Mouse (Mus musculus) v-Abl transformed pro-B cells (cell line): ENCODE measurements around the gene Ccdc73.
"Not testable (repeated sequence)": the region's sequence is repeated elsewhere in the genome, so short reads cannot be mapped to it uniquely, and the experiment has no call there.

Experiments
- in situ Hi-C, 2 experiments: fragments of 400-800 bp; cut with MboI; formaldehyde crosslinking; loops; one replicate each; pipeline ENCODE4 v1.15.1; 2025; ENCODE audit not compliant: unreplicated experiment in 2 of 2

Ccdc73 gene

DNA sequence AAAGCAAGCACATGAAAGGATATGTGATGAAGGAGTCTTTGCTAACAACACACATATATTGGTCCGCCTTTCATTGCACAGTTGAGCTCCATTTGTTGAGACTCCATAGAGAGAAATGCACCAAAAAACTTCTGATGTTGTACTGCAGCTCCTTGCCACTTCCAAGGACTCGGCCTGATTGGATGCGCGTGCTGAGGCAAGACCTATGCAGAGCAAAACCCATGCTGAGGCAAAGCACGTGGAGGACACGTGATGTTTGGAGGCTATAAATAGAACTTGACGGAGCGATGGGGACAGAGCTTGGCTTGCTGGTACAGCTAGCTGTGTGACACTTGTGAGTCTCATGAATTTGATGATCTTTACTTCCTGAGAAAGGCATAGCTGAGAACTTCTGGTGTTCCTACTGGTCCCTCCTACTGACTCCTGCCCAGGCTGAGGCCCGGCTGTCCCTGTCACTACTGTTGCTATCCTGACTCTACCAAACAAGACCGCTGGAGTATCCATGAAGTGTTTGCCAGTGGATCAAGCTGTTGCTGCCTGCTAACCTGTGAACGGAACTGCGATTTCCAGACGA is at the start of gene Ccdc73:
Gene Ccdc73 (plus strand): TSS at position 524 of the 574 bp plus-strand sequence.
- in situ Hi-C loops: loop anchor here in 1 of 2 experiments (25.0 kb wide), 2 partner anchors 730 to 1780 kb away; no protein-coding TSS in a partner anchor

DNA sequence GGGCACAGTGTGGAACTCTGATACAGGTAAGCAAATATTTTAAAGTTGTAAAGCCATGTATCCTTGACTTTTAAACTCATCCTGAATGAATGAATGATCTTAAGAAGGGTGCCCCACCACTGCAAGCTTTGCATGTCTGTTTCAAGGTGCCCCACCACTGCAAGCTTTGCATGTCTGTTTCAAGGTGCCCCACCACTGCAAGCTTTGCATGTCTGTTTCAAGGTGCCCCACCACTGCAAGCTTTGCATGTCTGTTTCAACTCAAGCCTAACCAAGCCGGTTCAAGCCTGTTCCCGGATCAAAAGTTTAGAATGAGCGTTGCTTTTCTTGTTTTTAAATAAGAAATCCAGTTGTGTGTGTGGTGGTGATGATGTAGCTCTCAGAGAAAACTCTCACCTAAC is 48.8 kb upstream of the Ccdc73 start:
- in situ Hi-C loops: not testable (repeated sequence)

DNA sequence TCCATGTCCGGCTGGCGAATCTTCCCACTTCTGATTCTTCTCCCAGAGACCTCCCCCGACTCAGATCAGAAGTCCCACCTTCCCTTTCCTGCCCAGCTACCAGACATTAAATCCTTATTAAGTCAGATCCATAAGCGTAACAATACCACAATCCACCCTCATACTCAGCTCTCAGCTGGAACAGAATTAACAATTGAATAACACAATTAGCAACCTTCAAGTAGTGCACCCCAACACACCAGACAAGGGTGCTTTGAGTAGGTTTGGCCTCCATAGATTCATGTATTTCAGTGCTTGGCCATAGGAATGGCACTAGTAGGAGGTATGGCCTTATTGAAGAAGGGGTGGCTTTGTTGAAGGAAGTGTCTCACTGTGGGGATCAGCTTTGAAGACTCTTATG is 41.4 kb upstream of the Ccdc73 start:
- in situ Hi-C loops: no loop called here

GRCm38 (mm10) chr2:104832486-104832885 is 35.1 kb upstream of the Ccdc73 start:
- in situ Hi-C loops: no loop called here

DNA sequence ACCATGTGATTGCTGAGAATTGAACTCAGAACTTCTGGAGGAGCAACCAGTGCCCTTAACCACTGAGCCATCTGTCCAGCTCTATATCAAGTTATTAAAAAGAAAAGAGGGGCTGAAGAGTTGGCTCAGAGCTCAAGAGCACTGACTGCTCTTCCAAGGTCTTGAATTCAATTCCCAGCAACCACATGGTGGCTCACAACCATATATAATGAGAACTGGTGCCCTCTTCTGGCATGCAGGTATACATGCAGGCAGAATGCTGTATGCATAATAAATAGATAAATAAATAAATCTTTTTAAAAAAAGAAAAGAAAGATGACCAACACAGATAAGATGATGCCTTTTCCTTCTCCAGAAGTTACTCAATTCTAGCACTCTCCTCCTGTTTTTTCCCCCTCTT is 26.6 kb upstream of the Ccdc73 start:
- in situ Hi-C loops: no loop called here

- in situ Hi-C loops: no loop called here
These were observed 25.9 kb upstream of the Ccdc73 start for GRCm38 (mm10) chr2:104841736-104842135.

GRCm38 (mm10) chr2:104842559-104842958 is 25.0 kb upstream of the Ccdc73 start:
- in situ Hi-C loops: no loop called here

DNA sequence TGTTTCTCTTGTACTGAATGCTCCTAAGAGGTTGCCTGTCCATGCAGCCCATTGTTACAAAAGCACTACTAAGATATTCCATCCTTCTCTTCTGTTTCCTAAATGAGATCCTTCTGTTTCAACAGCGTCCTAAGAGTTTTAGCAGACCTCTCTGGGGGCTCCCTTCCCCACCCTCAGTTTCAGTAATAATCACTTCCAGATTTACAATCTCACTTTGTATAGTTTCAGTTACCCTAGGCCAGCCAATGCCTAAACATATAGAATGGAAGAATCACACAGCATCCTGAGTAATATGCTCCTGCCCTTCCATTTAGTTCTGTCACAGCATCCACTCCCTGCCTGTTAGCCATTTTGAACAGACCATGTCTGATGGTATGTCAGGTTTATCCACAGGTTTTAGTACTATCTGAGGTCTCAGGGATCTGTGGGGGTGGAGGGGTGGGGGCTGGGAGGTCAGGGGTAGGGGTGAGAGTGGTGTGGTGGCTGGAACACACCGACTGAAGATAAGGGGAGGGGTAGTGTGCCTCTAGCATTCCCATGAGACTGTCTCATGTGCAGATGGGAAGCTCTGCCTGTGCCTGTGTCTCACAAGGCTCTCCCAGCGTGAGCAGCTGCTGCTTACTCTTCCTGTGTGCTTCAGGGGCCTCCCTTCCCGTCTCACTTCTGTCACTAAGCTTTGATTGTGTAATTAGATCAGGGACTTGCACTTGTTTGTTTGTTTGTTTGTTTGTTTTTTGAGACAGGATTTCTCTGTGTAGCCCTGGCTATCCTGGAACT is 20.8 kb upstream of the Ccdc73 start:
- in situ Hi-C loops: no loop called here

DNA sequence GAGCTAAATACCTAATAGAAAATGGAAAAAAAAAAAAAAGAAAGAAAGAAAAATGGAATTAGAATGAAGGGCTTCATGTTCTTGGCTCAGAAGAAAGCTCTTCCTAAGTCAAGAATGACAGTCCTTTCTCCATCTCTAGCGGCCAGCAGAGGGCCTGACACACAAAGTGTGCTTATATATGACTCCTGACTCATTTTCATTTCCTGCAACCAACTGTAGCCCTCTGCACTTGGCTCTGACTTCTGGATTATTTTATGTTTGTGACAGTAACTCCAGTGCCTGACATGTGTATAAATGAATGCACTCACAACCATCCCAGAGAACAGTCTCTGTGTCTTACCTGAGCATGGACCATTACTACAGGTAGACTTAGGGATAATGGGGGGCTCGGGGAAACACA is 20.0 kb upstream of the Ccdc73 start:
- in situ Hi-C loops: no loop called here

- in situ Hi-C loops: no loop called here
These were observed 19.1 kb upstream of the Ccdc73 start for GRCm38 (mm10) chr2:104848235-104849161.

GRCm38 (mm10) chr2:104849276-104849990 is 18.2 kb upstream of the Ccdc73 start, which contains the start of gene Prrg4:
Prrg4 (minus strand) TSS chr2:104849876.
- in situ Hi-C loops: no loop called here

DNA sequence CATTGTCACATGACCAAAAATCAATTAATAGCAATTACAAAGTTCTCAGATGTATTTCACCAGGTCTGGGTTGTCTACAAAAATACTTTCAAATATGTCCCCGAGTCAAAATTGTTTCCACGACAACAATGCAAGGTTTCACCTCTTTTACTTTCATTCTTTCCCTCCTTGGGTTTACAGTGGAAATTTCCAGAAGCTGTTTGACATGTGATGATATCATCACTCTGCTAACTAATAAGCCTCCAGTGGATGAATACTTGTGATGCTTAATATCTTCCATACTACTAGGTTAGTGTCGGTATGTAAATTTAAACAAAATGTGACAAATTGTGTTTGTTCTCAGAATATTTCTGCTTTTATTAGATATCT is 17.6 kb upstream of the Ccdc73 start:
- in situ Hi-C loops: loop anchor here in 1 of 2 experiments (25.0 kb wide), 2 partner anchors 713 to 1763 kb away; no protein-coding TSS in a partner anchor

- in situ Hi-C loops: loop anchor here in 1 of 2 experiments (25.0 kb wide), 2 partner anchors 714 to 1764 kb away; no protein-coding TSS in a partner anchor
These were observed 15.9 kb upstream of the Ccdc73 start for GRCm38 (mm10) chr2:104851686-104852085.

DNA sequence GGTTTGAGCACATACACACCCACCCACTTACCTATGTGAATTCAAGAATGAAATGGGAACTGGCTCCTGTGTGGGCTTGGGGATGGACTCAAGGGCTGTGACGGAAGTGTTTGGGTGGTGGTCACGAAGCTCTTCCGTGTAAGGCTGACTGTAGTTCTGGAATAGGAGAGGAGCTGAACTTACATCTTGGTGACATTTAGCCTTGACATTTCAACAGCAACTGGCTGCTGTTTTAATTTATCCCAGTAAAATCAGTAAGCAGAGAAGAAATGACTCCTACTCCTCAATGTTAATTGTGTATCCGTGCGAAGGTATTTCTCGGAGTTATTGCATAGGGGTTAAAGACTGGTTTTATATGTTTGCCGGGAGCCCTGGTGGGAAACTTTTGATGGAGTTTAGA is 15.1 kb upstream of the Ccdc73 start:
- in situ Hi-C loops: loop anchor here in 1 of 2 experiments (25.0 kb wide), 2 partner anchors 715 to 1765 kb away; no protein-coding TSS in a partner anchor

GRCm38 (mm10) chr2:104854836-104855235 is 12.8 kb upstream of the Ccdc73 start:
- in situ Hi-C loops: loop anchor here in 1 of 2 experiments (25.0 kb wide), 2 partner anchors 718 to 1768 kb away; no protein-coding TSS in a partner anchor

- in situ Hi-C loops: loop anchor here in 1 of 2 experiments (25.0 kb wide), 2 partner anchors 718 to 1768 kb away; no protein-coding TSS in a partner anchor
These were observed 11.9 kb upstream of the Ccdc73 start for GRCm38 (mm10) chr2:104855732-104856131.

GRCm38 (mm10) chr2:104856218-104856617 is 11.4 kb upstream of the Ccdc73 start:
- in situ Hi-C loops: loop anchor here in 1 of 2 experiments (25.0 kb wide), 2 partner anchors 719 to 1769 kb away; no protein-coding TSS in a partner anchor

DNA sequence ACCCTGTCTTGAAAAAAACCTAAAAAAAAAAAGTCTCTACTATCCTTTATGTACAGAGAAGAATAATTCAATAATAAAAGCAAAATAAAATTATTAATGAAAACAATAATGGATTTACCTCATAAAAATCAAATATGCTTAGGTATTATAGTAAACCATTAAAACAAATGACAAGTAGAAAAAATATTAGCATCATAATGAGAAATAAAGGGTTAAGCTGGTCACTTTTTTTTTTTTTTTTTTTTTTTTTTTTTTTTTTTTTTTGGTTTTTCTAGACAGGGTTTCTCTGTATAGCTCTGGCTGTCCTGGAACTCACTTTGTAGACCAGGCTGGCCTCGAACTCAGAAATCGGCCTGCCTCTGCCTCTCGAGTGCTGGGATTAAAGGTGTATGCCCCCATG is 9.5 kb upstream of the Ccdc73 start:
- in situ Hi-C loops: loop anchor here in 1 of 2 experiments (25.0 kb wide), 2 partner anchors 721 to 1771 kb away; no protein-coding TSS in a partner anchor

GRCm38 (mm10) chr2:104859060-104859459 is 8.5 kb upstream of the Ccdc73 start:
- in situ Hi-C loops: loop anchor here in 1 of 2 experiments (25.0 kb wide), 2 partner anchors 722 to 1772 kb away; no protein-coding TSS in a partner anchor
